Mouse (Mus musculus) kidney, embryonic 16.5 days (tissue): Measurements from ENCODE around the gene Gm45799. TPM values are rescaled to one million over a fixed set of nuclear protein-coding genes. Genes with fewer than 3 reads are reported as not detected.

Experiments
- ATAC-seq: fragments of 200-750 bp; cut with Nextera tagmentation; 2 replicates; pipeline ENCODE4 v1.8.0; 2017; ENCODE audit warnings: moderate TSS enrichment; ENCODE audit not compliant: low FRiP score, low TSS enrichment
- H3K27ac ChIP-seq: fragments of 300-500 bp; sonication (generic); 2 replicates; pipeline ENCODE4 v1.5.1; 2014; ENCODE audit warnings: low read length
- H3K27me3 ChIP-seq: fragments of 300-500 bp; sonication (generic); 2 replicates; pipeline ENCODE4 v1.6.1; 2014; ENCODE audit warnings: low read length, control low read depth, mixed read lengths; ENCODE audit not compliant: insufficient read depth
- H3K36me3 ChIP-seq: fragments of 300-500 bp; sonication (generic); 2 replicates; pipeline ENCODE4 v1.6.1; 2014; ENCODE audit warnings: low read length, control low read depth, mixed read lengths; ENCODE audit not compliant: insufficient read depth
- H3K4me1 ChIP-seq: fragments of 300-500 bp; sonication (generic); 2 replicates; pipeline ENCODE4 v1.6.1; 2014; ENCODE audit warnings: low read length, control low read depth, mixed read lengths; ENCODE audit not compliant: insufficient read depth
- H3K4me2 ChIP-seq: fragments of 300-500 bp; sonication (generic); replicated peaks from 2 replicates; pipeline ENCODE4 v1.6.1; 2014; ENCODE audit warnings: low read depth, low read length
- H3K4me3 ChIP-seq: fragments of 300-500 bp; sonication (generic); 2 replicates; pipeline ENCODE4 v1.5.1; 2014; ENCODE audit warnings: mild to moderate bottlenecking, low read length
- H3K9ac ChIP-seq: fragments of 300-500 bp; sonication (generic); replicated peaks from 2 replicates; pipeline ENCODE4 v1.6.1; 2014; ENCODE audit warnings: low read length
- H3K9me3 ChIP-seq: fragments of 300-500 bp; sonication (generic); 2 replicates; pipeline ENCODE4 v1.6.1; 2016; ENCODE audit warnings: low read length, control low read depth
- WGBS: fragments of 180-500 bp; shearing (Covaris S2); extraction: QIAGEN DNeasy Blood & Tissue Kit; methylation state at CpG from one replicate; pipeline ENCODE4 v1.1.7; 2014; 5-methylcytosine and 5-hydroxymethylcytosine counted together
- polyA plus RNA-seq: library from polyadenylated mRNA; unstranded; fragments of >200 nt; fragmentation: Nextera tagmentation; extraction: Ambion mirVana; gene quantifications from 2 replicates; pipeline ENCODE4 v1.2.1, GENCODE M21; 2015

The Gm45799 gene
- polyA plus RNA-seq, 1 experiment from 2014 or later, result 32.4 TPM

GRCm38 (mm10) chr7:105621646-105622292, 18.6 kb upstream of the Gm45799 start:
- Histone ChIP-seq H3K27ac (no peak overlapping the region), H3K4me1 (peaks cover 6% of the 10 kb centered on the region; the same call in 1 of the 2 replicates), H3K4me3 (no peak overlapping the region), H3K27me3 (no peaks in the 10 kb centered on the region), H3K9me3 (no peaks in the 10 kb centered on the region), H3K4me2 (no peak overlapping the region), H3K9ac (no peak overlapping the region), H3K36me3 (peaks cover 47% of the 10 kb centered on the region)
- 68% methylated on average over 8 of the region's 8 CpGs for WGBS
- no peak for ATAC-seq

GRCm38 (mm10) chr7:105625397-105625796, 15.0 kb upstream of the Gm45799 start:
- Histone ChIP-seq H3K4me2 (no peak overlapping the region), H3K9me3 (no peaks in the 10 kb centered on the region), H3K36me3 (peaks cover 24% of the 10 kb centered on the region), H3K27me3 (no peaks in the 10 kb centered on the region), H3K27ac (no peak overlapping the region), H3K4me3 (no peak overlapping the region), H3K9ac (no peak overlapping the region), H3K4me1 (peaks cover 24% of the 10 kb centered on the region)
- ATAC-seq, result no peak
- WGBS, result 88% methylated on average over 6 of the region's 6 CpGs

- peak overlapping the region; percentile 57; the same call in 1 of the 2 replicates for H3K27ac ChIP-seq
- 26% methylated on average over 3 of the region's 3 CpGs for WGBS
- peak; percentile 13; the same call in 1 of the 2 replicates for ATAC-seq
- H3K9ac ChIP-seq, result no peak overlapping the region; the same call in 1 of the 2 replicates
- H3K4me1 ChIP-seq, result peaks cover 28% of the 10 kb centered on the region
- no peak overlapping the region for H3K4me3 ChIP-seq
- H3K9me3 ChIP-seq, result no peaks in the 10 kb centered on the region
- H3K36me3 ChIP-seq, result peaks cover 15% of the 10 kb centered on the region
- no peaks in the 10 kb centered on the region for H3K27me3 ChIP-seq
- H3K4me2 ChIP-seq, result no peak overlapping the region
Observed at GRCm38 (mm10) chr7:105628633-105629032, 11.7 kb upstream of the Gm45799 start.

- Histone ChIP-seq H3K4me2 (peak overlapping the region; percentile 88), H3K27me3 (0 out of 2 replicates have a peak, but pooled peaks cover 2% of the 10 kb centered on the region), H3K9ac (peak overlapping the region; percentile 85), H3K36me3 (peaks cover 18% of the 10 kb centered on the region), H3K4me1 (peaks cover 28% of the 10 kb centered on the region), H3K27ac (peak overlapping the region; percentile 4; the same call in 1 of the 2 replicates), H3K9me3 (no peaks in the 10 kb centered on the region), H3K4me3 (peak overlapping the region; percentile 85)
- WGBS, result 21% methylated on average over 4 of the region's 4 CpGs
- ATAC-seq, result no peak
Observed at GRCm38 (mm10) chr7:105632551-105632972, 7.8 kb upstream of the Gm45799 start.

GRCm38 (mm10) chr7:105633127-105633800, 7.1 kb upstream of the Gm45799 start, which contains the start of gene Trim3:
Gene Trim3 (minus strand): TSS chr7:105633571.
- under 1% methylated on average over 37 of the region's 71 CpGs for WGBS
- Histone ChIP-seq H3K4me2 (peak within 1 kb of the TSS; percentile 88), H3K4me1 (peaks cover 25% of the 10 kb centered on the region), H3K9me3 (no peaks in the 10 kb centered on the region), H3K36me3 (peaks cover 20% of the 10 kb centered on the region), H3K9ac (peak within 1 kb of the TSS; percentile 85), H3K27ac (peak within 1 kb of the TSS; percentile 68), H3K27me3 (0 out of 2 replicates have a peak, but pooled peaks cover 2% of the 10 kb centered on the region), H3K4me3 (peak within 1 kb of the TSS; percentile 85)
- peak; percentile 92 for ATAC-seq

GRCm38 (mm10) chr7:105633801-105634135, 6.6 kb upstream of the Gm45799 start:
- no peaks in the 10 kb centered on the region for H3K9me3 ChIP-seq
- H3K4me3 ChIP-seq, result peak overlapping the region; percentile 85
- peak overlapping the region; percentile 85 for H3K9ac ChIP-seq
- peak overlapping the region; percentile 88 for H3K4me2 ChIP-seq
- H3K27me3 ChIP-seq, result 0 out of 2 replicates have a peak, but pooled peaks cover 2% of the 10 kb centered on the region
- H3K4me1 ChIP-seq, result peaks cover 23% of the 10 kb centered on the region
- H3K27ac ChIP-seq, result peak overlapping the region; percentile 52
- peaks cover 25% of the 10 kb centered on the region for H3K36me3 ChIP-seq
- WGBS, result 3% methylated on average over 10 of the region's 10 CpGs
- ATAC-seq, result no peak

GRCm38 (mm10) chr7:105634272-105634920, 6.0 kb upstream of the Gm45799 start:
- Histone ChIP-seq H3K27me3 (0 out of 2 replicates have a peak, but pooled peaks cover 2% of the 10 kb centered on the region), H3K9ac (peak overlapping the region; percentile 85; the same call in 1 of the 2 replicates), H3K4me3 (peak overlapping the region; percentile 85; the same call in 1 of the 2 replicates), H3K9me3 (no peaks in the 10 kb centered on the region), H3K4me1 (peaks cover 23% of the 10 kb centered on the region), H3K27ac (no peak overlapping the region), H3K4me2 (peak overlapping the region; percentile 88), H3K36me3 (peaks cover 25% of the 10 kb centered on the region)
- WGBS, result 49% methylated on average over 9 of the region's 9 CpGs
- ATAC-seq, result no peak

- H3K9ac ChIP-seq, result no peak overlapping the region
- H3K9me3 ChIP-seq, result no peaks in the 10 kb centered on the region
- H3K4me3 ChIP-seq, result no peak overlapping the region
- no peak overlapping the region for H3K27ac ChIP-seq
- 0 out of 2 replicates have a peak, but pooled peaks cover 2% of the 10 kb centered on the region for H3K27me3 ChIP-seq
- WGBS, result 85% methylated on average over 2 of the region's 2 CpGs
- peaks cover 25% of the 10 kb centered on the region for H3K36me3 ChIP-seq
- no peak for ATAC-seq
- peaks cover 23% of the 10 kb centered on the region for H3K4me1 ChIP-seq
- no peak overlapping the region for H3K4me2 ChIP-seq
Observed at GRCm38 (mm10) chr7:105635726-105636125, 4.6 kb upstream of the Gm45799 start.

- ATAC-seq, result no peak
- Histone ChIP-seq H3K4me1 (peaks cover 25% of the 10 kb centered on the region), H3K4me3 (no peak overlapping the region), H3K9me3 (no peaks in the 10 kb centered on the region), H3K27me3 (0 out of 2 replicates have a peak, but pooled peaks cover 2% of the 10 kb centered on the region), H3K4me2 (peak overlapping the region; percentile 94; the same call in 1 of the 2 replicates), H3K36me3 (peaks cover 31% of the 10 kb centered on the region), H3K27ac (no peak overlapping the region), H3K9ac (0 out of 2 replicates have a peak overlapping the region, but pooled peaks have one; percentile 22)
- 88% methylated on average over 6 of the region's 6 CpGs for WGBS
Observed at GRCm38 (mm10) chr7:105638776-105639175, 1.6 kb upstream of the Gm45799 start.
